Mouse (Mus musculus): ENCODE measurements around the gene 4933430I17Rik.
"Not testable (repeated sequence)": the region's sequence is repeated elsewhere in the genome, so short reads cannot be mapped to it uniquely, and the experiment has no call there.

The 4933430I17Rik gene

DNA sequence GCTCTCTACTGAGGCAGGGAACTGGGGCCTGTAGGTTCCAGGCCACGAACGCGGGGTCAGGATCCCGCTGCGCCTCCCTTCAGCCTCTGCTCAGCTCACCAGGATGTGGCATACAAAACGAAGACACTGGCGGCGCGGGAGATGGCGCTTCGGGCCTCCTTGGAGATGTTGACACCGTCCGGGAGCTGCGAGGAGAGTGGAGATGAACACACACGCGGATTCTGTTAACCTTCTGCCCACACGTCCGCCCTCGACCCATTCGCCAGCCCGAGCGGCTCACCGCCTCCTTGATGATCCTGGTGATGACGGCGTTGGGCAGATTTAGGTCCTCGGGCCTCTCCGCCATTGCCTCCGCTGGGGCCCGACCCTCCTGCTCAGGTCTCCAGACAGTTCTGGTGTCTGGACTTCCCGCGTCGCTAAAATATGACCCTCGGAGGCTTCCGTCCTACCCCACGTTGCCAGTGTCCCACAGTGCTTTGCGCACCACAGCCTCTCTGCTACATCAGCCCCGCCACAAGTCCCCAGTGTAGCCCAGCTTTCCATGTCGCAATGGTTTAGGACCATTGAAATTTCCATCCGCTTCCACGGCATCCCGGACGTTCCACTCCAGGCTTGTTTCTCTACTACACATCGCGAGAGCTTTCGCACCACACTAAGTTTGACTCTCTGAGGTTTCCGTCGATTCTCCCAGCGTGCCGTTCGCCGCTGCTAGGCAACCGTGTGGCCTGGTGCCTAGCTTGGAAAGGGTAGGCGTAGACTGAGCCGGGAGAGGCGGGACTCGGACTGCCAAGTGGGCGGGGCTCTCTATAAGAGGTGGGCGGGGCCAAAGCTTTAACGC, at the start of gene 4933430I17Rik, which contains the start of gene Pole3:
TSS of gene 4933430I17Rik (plus strand) at position 719 of the 838 bp plus-strand sequence.
TSS of gene Pole3 (minus strand) at position 418 of the 838 bp plus-strand sequence.
- peak; percentile 95 for DNase-seq (ENCODE audit: low spot score)

- peak; percentile 60 for DNase-seq (ENCODE audit: low spot score)
Measured at GRCm38 (mm10) chr4:62475793-62476192, 49.4 kb upstream of the 4933430I17Rik start.

DNA sequence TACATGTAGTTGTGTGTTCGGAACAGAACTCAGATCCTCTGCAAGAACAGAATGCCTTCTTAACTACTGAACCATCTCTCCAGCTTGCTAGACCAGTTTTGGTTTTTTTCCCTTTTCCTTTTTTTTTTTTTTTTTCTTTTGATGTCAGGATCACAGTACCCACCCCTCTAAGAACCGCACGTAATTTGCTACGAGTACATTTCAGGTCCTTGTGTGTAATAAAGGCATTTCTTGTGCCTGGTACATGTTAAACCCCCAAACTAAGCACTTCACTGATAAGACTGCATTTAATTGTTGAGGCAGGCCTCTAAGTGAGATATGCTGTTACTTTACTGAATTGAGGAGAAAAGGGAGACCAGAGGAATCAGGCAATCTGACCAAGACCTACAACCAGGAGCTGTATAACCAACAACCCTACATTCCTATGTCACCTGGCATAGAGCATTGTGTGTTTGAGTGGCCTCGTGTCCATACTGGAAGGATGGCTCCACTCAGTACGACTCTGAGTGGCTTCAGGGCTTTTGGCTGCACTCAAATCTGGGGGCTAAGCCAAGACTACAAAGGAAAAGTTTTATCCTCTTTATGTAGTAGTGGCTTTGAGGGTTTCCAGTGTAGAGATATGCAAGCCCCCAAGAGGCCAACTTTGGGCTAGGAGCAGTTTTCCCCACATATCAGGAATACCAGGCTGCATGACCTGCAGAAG, 47.5 kb upstream of the 4933430I17Rik start:
- DNase-seq (ENCODE audit: low spot score): no peak

GRCm38 (mm10) chr4:62479593-62479936, 45.6 kb upstream of the 4933430I17Rik start:
- not testable (repeated sequence) for DNase-seq (ENCODE audit: low spot score)

DNA sequence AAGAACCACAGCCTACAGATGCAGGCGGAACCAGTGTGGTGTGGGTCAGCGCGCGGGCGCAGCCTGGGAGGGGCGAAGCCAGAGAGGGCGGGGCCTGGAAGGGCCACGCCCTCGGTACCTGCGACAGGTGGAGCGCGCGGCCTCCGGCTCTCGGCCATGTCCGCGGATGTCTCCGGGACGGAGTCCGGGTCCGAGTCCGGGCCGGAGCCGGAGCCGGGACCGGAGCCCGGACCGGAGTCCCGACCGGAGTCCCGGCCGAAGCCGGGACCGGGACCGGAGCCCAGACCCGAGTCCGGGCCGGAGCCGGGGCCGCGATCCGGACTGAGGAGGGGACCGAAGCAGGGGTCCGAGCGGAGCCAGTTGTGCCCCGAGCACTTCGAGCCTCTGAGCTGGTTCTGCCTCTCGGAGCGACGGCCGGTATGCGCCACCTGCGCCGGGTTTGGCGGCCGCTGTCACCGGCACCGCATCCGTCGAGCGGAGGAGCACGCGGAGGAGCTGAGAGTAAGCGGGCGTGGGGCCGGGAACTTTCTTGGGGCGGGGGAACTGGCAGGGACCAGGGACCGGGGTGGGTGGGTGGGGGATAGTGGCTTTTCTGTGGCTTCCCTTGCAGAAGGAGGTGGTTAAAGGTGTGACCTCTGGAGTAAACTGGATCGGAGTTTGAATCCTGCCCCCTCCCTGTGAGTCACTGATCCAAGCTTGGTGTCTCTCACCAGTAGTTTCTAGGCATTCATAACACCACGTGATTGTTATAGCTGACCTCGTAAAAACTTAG, 45.0 kb upstream of the 4933430I17Rik start, which contains the start of gene Bspry:
TSS of gene Bspry (plus strand) at position 117 of the 772 bp plus-strand sequence.
- DNase-seq (ENCODE audit: low spot score): peak; percentile 52

DNA sequence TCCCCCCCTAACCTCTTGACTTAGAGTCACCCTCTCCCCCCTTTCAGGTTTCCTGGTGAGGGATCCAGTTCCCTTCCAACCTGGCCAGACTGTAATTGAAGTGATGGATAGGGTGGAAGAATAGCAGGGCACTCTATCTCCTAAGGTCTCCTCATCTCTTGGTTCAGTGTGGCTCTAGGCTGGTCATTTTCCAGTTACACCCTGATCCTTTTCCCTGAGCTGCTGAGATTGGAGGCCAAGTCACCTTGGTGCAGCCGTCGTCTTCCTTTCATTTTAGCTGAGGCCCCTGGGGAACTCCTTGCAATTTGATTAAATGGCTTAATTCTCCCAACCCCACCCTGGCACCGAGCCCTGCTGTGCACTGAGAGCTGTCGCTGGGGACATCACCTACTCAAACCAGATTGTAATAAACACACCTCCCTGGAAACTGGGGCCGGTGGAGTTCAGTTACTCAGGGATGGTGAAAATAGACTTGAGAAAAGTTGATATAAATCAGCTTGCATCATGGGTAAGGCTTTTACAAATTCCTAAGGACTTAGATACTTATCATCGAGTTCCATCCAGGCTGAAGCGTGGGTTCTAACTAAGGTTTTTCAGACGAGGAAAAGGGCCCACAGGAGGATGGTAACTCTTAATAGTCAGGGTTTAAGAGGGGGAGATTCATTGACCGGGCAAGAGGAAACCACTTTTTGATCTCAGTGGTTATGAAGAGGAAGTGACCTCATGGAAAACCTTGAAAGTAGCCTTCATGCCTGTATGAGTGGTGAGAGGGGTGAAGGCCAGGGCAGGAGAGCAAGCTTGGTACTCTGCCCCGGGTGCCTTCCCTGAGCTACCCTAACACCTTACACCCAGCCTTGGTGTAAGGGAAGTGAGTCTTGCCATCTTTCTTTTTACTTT, 44.2 kb upstream of the 4933430I17Rik start:
- DNase-seq (ENCODE audit: low spot score): peak; percentile 35

DNA sequence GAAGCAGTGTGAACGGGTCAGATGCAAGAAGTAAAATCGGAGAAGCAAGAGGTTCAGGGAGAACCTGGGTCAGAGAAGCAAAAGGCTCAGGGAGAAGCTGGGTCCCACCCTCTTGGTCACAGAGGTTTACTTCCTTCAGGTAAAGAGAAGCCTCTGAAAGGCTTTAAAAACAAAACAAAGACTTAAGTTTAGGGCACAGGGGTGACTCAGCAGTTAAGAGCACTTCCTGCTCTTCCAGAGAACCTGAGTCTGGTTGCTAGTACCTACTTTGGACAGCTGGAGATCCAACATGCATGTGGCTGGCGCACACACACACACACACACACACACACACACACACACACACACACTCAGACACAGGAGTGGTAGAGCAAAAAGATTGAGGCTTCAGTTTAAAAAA, 40.2 kb upstream of the 4933430I17Rik start:
- DNase-seq (ENCODE audit: low spot score): no peak

GRCm38 (mm10) chr4:62485450-62486161, 39.6 kb upstream of the 4933430I17Rik start:
- DNase-seq (ENCODE audit: low spot score): no peak

- no peak for DNase-seq (ENCODE audit: low spot score)
Measured at GRCm38 (mm10) chr4:62486162-62486696, 38.9 kb upstream of the 4933430I17Rik start.

DNA sequence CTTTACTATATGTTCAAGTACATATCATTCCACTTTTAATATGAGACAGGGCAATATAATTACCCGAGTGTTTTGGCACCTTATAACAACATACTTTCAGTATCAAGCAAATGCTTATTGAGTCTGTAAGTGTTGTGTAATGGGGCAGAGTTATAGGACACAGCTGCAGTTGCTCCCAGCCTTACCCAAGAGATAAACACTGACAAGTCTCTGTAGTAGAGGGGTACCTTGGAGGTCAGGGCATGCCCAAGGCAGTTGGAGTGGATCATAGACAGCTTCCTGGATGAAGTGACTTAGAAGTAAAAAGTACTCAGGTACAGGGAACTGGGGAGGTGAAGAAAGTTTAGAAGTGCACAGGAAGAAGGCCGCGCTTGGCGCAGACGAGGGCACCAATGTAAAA, 38.0 kb upstream of the 4933430I17Rik start:
- DNase-seq (ENCODE audit: low spot score): no peak

- DNase-seq (ENCODE audit: low spot score): no peak
Measured at GRCm38 (mm10) chr4:62487914-62488313, 37.3 kb upstream of the 4933430I17Rik start.

DNA sequence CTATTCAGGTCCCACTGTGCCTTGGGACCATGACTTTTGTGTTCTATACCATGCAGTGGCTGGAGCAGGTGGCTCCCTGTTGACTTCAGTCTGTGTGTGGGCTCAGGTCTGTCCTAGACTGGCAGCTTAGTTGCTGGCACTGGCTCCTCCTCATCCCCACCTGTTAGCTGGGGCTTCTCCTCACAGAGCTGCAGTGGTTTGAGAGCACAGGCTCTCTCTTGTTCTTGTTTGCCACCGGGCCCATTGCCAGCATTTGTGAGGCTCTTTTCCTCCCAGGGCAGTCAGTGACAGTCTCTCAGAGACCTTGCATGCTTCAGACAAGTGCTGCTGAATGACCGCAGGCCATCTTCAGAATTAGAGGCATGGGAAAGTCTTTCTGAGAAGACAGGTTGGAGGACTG, 32.5 kb upstream of the 4933430I17Rik start:
- no peak for DNase-seq (ENCODE audit: low spot score)

DNA sequence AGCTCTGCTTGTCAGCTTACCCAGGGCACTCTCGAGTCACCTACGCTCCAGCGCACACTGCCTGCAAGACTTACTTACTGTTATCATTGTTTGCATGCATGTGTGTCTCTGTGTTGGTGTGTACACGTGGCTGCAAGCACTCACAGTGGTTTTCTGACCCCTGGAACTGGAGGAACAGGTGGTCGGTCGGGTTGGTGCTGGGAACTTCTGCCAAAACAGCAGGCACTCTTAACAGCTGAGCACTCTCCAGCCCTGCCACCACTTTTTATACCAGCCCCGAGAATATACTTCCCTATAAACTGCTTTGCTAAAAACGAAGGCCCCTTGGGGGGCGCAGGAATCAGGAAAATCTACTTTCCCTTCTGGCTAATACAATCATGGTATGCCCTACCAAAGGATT, 30.9 kb upstream of the 4933430I17Rik start:
- no peak for DNase-seq (ENCODE audit: low spot score)

DNA sequence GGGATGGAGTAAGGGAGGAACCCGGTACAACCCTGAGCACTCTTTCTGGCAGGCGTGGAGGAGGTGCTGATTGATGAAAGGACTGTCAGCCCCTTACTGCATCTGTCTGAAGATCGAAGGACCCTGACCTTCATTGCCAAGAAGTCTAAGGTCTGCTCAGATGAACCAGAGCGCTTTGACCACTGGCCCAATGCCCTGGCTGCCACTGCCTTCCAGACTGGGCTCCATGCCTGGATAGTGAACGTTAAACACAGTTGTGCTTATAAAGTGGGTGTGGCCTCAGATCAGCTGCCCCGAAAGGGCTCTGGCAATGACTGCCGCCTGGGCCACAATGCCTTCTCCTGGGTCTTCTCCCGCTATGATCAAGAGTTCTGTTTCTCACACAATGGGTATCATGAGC, 29.2 kb upstream of the 4933430I17Rik start:
- DNase-seq (ENCODE audit: low spot score): no peak

DNA sequence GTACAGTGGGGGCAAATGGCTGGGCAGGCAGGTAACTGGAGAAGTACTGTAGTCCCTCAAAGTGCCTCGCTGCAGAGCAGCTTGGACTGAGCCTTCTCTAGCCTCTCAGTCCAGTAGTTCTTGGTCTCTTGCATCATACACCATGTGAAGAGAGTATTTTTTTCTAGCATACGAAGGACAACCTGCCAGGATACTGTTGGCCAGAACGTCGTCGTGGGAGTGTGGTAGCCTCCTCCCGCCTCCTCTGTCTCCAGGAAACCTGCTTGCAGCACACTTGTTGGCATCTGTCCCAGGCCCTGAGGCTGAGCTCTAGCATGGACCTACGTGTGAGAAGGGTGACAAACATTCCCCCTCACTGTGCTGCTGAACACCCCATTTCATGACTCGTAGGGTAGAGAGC, 28.4 kb upstream of the 4933430I17Rik start:
- DNase-seq (ENCODE audit: low spot score): no peak

DNA sequence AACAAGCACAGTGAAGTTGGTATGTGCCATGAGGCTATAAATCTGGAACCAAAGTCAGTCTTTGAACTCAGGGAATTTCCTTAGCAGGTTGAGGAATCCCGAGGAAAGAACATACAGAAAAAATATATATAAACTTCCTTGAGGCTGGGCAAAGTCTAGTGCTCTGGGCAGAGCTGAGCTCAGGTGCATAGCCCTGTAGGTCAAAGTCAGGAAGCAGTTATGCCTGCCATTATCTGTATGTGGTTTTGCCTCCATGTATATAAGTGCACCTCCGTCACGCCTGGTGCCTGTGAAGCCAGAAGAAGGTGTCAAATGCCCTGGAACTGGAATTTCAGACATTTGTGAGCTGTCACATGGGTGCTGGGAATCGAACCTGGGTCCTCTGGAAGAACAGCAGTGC, 24.4 kb upstream of the 4933430I17Rik start:
- no peak for DNase-seq (ENCODE audit: low spot score)

DNA sequence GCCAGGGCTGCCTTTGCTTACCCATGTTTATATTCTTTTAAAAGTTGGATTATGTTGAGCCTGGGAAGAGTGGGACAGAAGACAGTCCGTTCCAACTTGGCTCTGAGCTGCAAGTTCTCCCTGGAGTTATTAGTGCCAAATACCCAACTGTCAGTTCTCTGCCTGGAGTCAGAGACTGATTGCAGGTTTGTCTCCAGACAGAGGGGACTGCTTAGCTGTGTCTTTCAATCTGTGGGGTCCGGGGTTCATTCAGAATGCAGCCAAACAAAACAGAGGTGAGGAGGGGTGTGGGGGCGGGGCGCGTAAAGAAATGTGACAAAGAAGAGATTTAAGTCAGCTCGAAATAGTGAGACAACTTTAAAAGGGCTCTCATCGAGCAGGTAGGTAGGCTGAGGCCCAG, 23.6 kb upstream of the 4933430I17Rik start:
- DNase-seq (ENCODE audit: low spot score): no peak

DNA sequence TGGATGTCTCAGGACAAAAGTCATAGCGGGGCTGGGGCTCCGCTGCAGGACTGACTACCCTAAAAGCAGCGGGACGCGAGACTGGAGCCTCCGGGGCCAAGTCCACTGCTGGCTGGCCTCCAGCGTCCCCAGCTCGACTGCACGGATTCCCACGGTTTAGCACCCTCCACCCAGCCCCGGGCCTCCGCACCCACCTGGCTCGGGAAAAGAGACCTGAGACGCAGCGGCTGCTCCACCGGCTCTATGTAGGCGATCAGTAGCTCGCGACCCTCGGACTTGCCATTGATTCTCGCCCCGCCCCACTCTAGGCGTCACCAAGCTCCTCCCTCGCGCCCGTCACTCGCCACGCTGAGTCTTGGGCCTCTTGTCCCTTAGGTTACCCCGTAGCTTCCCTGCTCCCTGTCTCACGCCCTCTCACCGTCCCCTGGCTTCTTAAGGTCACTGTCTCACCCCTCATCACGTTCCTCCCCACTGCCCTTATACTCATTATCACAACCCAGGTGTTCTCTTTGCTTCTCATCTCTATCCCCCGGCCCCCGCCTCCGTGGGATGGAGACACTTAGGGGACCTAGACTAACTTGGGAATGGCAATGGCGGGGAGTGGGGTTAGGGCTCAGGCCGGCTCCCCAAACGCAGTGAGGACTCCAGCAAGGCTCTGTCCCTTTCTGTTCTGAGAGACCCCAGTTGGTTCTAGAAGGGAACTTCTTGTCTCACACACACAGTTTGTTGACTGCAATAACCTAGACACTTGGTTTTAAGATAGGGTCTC, 23.0 kb upstream of the 4933430I17Rik start:
- DNase-seq (ENCODE audit: low spot score): peak; percentile 54

- no peak for DNase-seq (ENCODE audit: low spot score)
Measured at GRCm38 (mm10) chr4:62502969-62503368, 22.2 kb upstream of the 4933430I17Rik start.
